Mouse (Mus musculus): ENCODE results near the gene Tmem234.

Tmem234 gene

GRCm38 (mm10) chr4:129622803-129623535 lies 22.5 kb downstream of the Tmem234 start:
- no peak for DNase-seq

GRCm38 (mm10) chr4:129623681-129624091 lies 23.2 kb downstream of the Tmem234 start, which contains the start of gene Ccdc28b:
TSS of gene Ccdc28b (minus strand) at chr4:129623947.
- peak in 1 of 2 experiments; percentile 59 for DNase-seq

GRCm38 (mm10) chr4:129624281-129625028 lies 24.0 kb downstream of the Tmem234 start:
- DNase-seq = peak; percentile 86 to 89

GRCm38 (mm10) chr4:129625029-129625370 lies 24.5 kb downstream of the Tmem234 start:
- DNase-seq = peak in 1 of 2 experiments; percentile 48

- no peak for DNase-seq
These were observed 25.0 kb downstream of the Tmem234 start for GRCm38 (mm10) chr4:129625496-129625895.

- no peak for DNase-seq
These were observed 25.6 kb downstream of the Tmem234 start for GRCm38 (mm10) chr4:129626035-129626434.

GRCm38 (mm10) chr4:129630944-129631343 lies 30.5 kb downstream of the Tmem234 start:
- DNase-seq = peak in 1 of 2 experiments; percentile 49

- DNase-seq = no peak
These were observed 31.4 kb downstream of the Tmem234 start for GRCm38 (mm10) chr4:129631867-129632266.

GRCm38 (mm10) chr4:129633852-129634251 lies 33.4 kb downstream of the Tmem234 start:
- no peak for DNase-seq

- no peak for DNase-seq
These were observed 38.8 kb downstream of the Tmem234 start for GRCm38 (mm10) chr4:129639221-129639620.

- DNase-seq = peak in 1 of 2 experiments; percentile 48
These were observed 39.7 kb downstream of the Tmem234 start for GRCm38 (mm10) chr4:129640101-129640637.

GRCm38 (mm10) chr4:129640638-129641467 lies 40.4 kb downstream of the Tmem234 start, which contains the start of gene Txlna:
TSS of gene Txlna (minus strand) at chr4:129641065.
- peak; percentile 97 for DNase-seq

- no peak for DNase-seq
These were observed 41.3 kb downstream of the Tmem234 start for GRCm38 (mm10) chr4:129641756-129642155.

GRCm38 (mm10) chr4:129645204-129645603 lies 44.7 kb downstream of the Tmem234 start:
- no peak for DNase-seq

- DNase-seq = no peak
These were observed 48.2 kb downstream of the Tmem234 start for GRCm38 (mm10) chr4:129648656-129649055.

- peak in 1 of 2 experiments; percentile 50 for DNase-seq
These were observed 49.9 kb downstream of the Tmem234 start for GRCm38 (mm10) chr4:129650359-129650758.

- no peak for DNase-seq
These were observed 54.3 kb downstream of the Tmem234 start for GRCm38 (mm10) chr4:129654770-129655169.

- DNase-seq = no peak
These were observed 61.1 kb downstream of the Tmem234 start for GRCm38 (mm10) chr4:129661584-129661983.

GRCm38 (mm10) chr4:129662255-129662813 lies 61.9 kb downstream of the Tmem234 start:
- no peak for DNase-seq

GRCm38 (mm10) chr4:129671491-129672082 lies 71.1 kb downstream of the Tmem234 start:
- peak; percentile 48 to 68 for DNase-seq

GRCm38 (mm10) chr4:129672083-129672877 lies 71.8 kb downstream of the Tmem234 start, which contains the start of gene Kpna6:
TSS of gene Kpna6 (minus strand) at chr4:129672767.
- peak; percentile 88 to 92 for DNase-seq
